Comparison of ENCODE assay signal across 8 mouse cellular contexts in the genomic region with DNA sequence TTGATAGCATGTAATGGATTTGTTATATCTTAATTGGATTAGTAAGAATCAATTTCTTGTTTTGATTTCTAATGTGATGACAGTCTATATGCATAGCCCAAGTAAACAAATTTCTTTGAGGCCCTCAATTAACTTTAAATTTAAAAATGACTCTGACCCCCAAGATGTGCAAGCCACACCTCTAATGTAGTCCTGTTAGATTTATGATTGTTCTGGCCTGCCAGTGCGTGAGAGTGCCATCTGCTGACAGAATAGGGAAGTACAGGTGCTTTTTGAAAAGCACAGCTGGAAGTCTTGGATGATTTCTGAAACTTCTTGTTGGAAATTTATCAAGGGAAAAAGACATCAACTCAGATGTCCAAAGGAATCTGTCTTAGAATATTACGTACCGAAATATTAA.
A peak's percentile ranks its signal among the peaks of the same experiment; 100 is the strongest.
DNase-seq lines count a peak whose midpoint lies in the region.

No protein-coding gene starts in this region.

- DNase-seq in heart, adult 8-10 months (ENCODE audit: low spot score): peak; percentile 74
- no peak for DNase-seq in heart, postnatal 25 days (ENCODE audit: low spot score)
- peak; percentile 36 for DNase-seq in 416B (ENCODE audit: low read depth)
- DNase-seq in adrenal gland, adult 18-20 months (ENCODE audit: low spot score in 2 of 2): peak; percentile 60 to 69
- peak; percentile 61 for DNase-seq in embryo, embryonic 11 days
- peak; percentile 68 for DNase-seq in kidney, postnatal 14 days
- DNase-seq in lung, postnatal 36 days: peak; percentile 88
- DNase-seq in urinary bladder, postnatal 36 days (ENCODE audit: low spot score in 2 of 2): peak; percentile 60 to 63

- intact Hi-C loops in heart, postnatal 25 days (cut with DNase I): loop anchor here (2.0 to 10.0 kb wide), 5 partner anchors 166 to 1344 kb away; no protein-coding TSS in a partner anchor
